Mouse (Mus musculus): ENCODE data around the gene C1qtnf9. TPM values are rescaled to one million over a fixed set of nuclear protein-coding genes. Genes with fewer than 3 reads are reported as not detected.

The C1qtnf9 gene
- under 1 TPM in 1 of 2 experiments, not detected in 1; 0.36 TPM for total RNA-seq (2023)

GRCm38 (mm10) chr14:60767884-60768283 lies at the start of gene C1qtnf9:
Gene C1qtnf9, plus strand, starts transcription at chr14:60768134.

GRCm38 (mm10) chr14:60784427-60785315 lies 16.7 kb downstream of the C1qtnf9 start, which contains the start of gene Mipep:
Gene Mipep, plus strand, starts transcription at chr14:60784573.

Other genes starting within 250 kb of the C1qtnf9 start
- 10 to 100 TPM; 83.0 to 87.0 TPM for gene Spata13, start 134.1 kb upstream of the C1qtnf9 start, total RNA-seq (2023)
- gene Mipep, start 16.4 kb downstream of the C1qtnf9 start, total RNA-seq (2023), result 10 to 100 TPM in 1 of 2 experiments, 1 to 10 TPM in 1; 8.8 to 11.4 TPM

Measured in monocyte, adult 59 days (primary cell).